Mouse (Mus musculus) T-helper 17 cell (primary cell): ENCODE measurements around the gene Cuzd1.

Source experiments
- in situ Hi-C, 2 experiments: fragments of 300-600 bp; cut with MboI, MseI; formaldehyde crosslinking; loops; 1 replicate in 1 of 2; 2 replicates in 1 of 2; pipeline ENCODE4 v1.15.1; 2025; ENCODE audit warnings: high pct_unique_total_duplicates in 2 of 2

The Cuzd1 gene

GRCm38 (mm10) chr7:131322192-131322591 lies at the start of gene Cuzd1:
Gene Cuzd1, minus strand, starts transcription at chr7:131322292.
- in situ Hi-C loops = no loop called here

DNA sequence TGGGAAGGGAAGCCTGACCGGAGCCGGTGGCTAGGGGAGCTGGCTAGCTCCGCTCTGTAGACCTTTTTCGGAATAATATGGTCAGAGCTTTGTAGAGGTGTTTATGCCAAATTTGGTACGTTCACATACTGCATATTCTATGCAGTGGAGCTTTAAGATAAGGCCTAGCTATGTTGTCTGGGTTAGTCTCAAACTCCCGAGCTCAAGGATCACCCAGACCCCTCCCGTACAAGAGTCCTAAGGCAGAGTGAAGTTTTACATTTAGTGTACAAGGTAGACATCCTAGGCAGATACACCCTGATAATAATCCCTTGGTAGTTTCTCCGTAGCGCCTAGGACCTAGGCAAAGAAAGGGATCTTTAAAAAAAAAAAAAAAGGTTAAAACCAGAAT lies 49.4 kb upstream of the Cuzd1 start:
- in situ Hi-C loops = loop anchor here (5.0 to 25.0 kb wide), 2 partner anchors 41 to 834 kb away; partner anchors contain the start of genes Acadsb (in 1 of the 2) and Ikzf5 (in 1 of the 2)

GRCm38 (mm10) chr7:131370648-131371469 lies 48.8 kb upstream of the Cuzd1 start, which contains the start of gene Pstk:
Gene Pstk, plus strand, starts transcription at chr7:131371141.
- in situ Hi-C loops = loop anchor here (5.0 to 25.0 kb wide), 2 partner anchors 41 to 834 kb away; partner anchors contain the start of genes Acadsb (in 1 of the 2) and Ikzf5 (in 1 of the 2)

DNA sequence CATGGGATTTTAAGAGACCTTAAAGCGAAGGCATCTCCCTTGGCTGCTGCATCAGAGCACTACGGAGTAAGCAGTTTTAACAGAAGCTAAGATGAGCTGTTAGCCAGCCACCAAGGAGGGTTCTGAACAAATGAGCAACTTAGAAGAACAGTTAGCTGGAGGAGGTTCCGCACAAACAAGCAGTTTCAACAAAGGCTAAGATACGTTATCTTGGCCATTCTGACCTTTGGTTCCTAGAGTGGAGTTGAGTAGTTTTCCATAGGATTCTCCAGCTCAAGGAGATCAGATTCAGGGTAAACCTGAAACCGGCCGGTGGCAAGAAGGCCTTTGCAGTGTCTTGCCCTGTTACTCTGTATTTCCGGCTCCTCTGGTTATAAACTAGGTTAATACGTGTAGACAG lies 42.0 kb upstream of the Cuzd1 start:
- in situ Hi-C loops = loop anchor here (5.0 to 25.0 kb wide), 3 partner anchors 43 to 827 kb away; no protein-coding TSS in a partner anchor

GRCm38 (mm10) chr7:131362615-131363300 lies 40.7 kb upstream of the Cuzd1 start, which contains the start of gene 2310057M21Rik:
Gene 2310057M21Rik, minus strand, starts transcription at chr7:131362759.
- in situ Hi-C loops = loop anchor here (5.0 to 25.0 kb wide), 3 partner anchors 45 to 825 kb away; no protein-coding TSS in a partner anchor

GRCm38 (mm10) chr7:131362269-131362614 lies 40.1 kb upstream of the Cuzd1 start:
- in situ Hi-C loops = loop anchor here (5.0 to 25.0 kb wide), 3 partner anchors 45 to 825 kb away; no protein-coding TSS in a partner anchor

- in situ Hi-C loops = loop anchor here (25.0 kb wide), 1 partner anchor 819 kb away; no protein-coding TSS in a partner anchor
Observed at GRCm38 (mm10) chr7:131356105-131356504, 34.0 kb upstream of the Cuzd1 start.

- in situ Hi-C loops = no loop called here
Observed at GRCm38 (mm10) chr7:131345856-131346541, 23.9 kb upstream of the Cuzd1 start.

GRCm38 (mm10) chr7:131337502-131338068 lies 15.5 kb upstream of the Cuzd1 start:
- in situ Hi-C loops = no loop called here

DNA sequence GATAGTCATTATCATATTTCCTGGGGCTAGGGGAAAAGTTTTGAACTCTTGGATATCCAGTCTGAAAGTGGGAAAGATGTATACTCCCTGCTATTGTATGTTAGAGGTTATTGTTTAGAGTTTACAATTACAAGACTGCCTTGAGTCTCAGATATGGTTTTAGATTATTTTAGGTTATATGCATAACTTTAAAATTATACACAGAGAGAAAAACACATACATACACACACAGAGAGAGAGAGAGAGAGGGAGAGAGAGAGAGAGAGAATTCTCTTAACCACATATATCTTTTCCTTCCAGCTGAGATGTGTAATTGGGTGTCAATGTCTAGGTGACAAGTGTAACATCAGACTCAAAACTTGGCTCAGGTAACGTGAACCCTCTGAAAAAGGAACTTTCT lies 11.5 kb upstream of the Cuzd1 start, which contains the start of gene Fam24a:
Gene Fam24a (plus strand): TSS at position 301 of the 400 bp plus-strand sequence.
- in situ Hi-C loops = no loop called here

DNA sequence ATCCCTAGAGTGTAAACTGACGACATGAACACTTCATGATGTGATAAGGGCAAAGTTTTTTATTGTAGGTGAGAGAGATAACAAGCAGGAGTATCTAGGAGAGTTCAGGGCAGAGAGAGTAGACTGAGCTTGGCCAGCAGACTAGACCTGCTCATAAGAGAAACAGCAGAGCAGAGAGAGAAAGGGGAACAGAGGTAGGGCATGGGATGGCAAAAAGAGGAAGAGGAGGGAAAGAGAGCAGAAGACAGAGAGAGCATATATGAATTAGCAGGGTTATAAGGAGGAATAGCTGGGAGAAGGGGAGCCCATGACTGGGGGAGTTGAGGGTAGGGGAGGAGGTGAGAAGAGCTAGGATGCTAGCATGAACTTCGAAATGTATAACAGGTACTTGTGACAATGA lies 9.6 kb upstream of the Cuzd1 start:
- in situ Hi-C loops = no loop called here

- in situ Hi-C loops = no loop called here
Observed at GRCm38 (mm10) chr7:131329416-131329815, 7.3 kb upstream of the Cuzd1 start, which contains the start of gene Fam24b. Gene Fam24b, minus strand, starts transcription at chr7:131329516.

DNA sequence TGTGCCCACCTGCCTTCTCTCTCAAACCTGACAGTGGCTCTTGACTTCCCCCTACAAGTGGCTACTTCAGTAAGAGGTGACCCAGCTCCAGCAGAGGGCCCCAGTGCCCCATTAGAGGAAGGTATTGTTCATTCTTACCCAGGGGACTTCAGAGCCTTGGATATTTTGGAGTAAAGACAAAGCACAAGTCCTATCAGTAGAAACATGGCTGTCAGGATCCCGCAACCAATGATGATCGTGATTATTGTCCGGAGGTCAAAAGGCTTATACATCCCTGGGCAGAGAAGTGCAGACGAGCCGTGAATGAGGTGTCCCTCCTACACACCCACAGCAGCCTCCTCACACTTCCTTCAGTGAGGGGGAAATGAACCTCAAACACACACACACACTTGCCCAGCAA lies 5.0 kb upstream of the Cuzd1 start:
- in situ Hi-C loops = no loop called here

DNA sequence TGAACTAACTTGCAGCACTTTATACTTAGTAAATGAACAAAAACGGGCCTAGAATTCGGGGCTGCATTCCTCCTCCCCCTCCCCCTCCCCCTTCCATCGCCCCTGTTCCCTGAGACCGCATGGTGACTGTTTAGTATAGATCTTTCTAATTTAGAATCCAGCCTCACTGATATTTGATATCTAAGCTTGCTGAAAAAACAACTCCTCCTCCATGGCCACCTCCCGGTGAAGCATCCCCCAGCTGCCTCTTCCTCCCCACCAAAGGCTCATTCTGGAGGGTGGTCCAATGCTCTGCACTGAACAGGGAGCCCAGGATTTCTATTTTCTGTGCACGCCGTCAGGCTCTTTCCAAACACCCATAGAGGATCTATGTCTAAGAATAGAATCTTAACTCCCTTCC lies 3.8 kb downstream of the Cuzd1 start:
- in situ Hi-C loops = no loop called here

GRCm38 (mm10) chr7:131317587-131317986 lies 4.5 kb downstream of the Cuzd1 start:
- in situ Hi-C loops = no loop called here

DNA sequence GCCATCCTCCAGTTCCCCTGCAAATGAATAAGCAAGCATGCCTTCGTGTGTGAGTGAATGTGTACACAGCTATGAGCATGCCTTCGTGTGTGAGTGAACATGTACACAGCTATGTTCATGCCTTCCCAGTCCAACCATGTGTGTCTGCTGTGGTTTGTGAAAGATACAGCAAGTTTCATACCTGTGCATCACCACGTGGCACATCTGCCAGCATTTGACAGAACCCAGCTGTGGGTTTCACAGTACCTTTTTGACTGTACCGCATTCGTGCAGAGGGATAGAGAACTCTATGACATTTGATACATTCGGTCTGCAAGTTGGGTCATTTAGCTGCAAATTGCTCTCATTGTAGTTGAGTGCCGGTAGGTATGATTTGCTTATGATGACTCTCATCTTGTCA lies 7.6 kb downstream of the Cuzd1 start:
- in situ Hi-C loops = no loop called here

DNA sequence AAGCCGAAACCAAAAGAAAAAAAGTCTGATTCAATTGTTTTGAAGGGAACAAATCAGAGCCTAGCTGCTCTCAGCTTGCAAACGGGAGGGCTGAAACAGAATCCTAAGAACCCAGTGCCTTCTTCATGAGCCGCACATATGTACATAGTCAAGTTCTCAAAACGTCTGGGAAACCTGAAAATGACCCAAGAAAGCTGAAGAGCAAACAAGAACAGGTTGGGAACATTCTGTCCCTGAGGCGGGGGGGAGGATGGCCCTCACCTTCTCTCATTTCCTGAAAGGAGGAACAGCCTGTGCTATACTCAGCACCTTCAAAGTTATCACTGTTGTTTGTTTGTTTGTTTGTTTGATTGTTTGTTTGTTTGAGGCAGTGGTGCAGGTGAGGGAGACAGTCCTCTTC lies 15.4 kb downstream of the Cuzd1 start:
- in situ Hi-C loops = no loop called here

- in situ Hi-C loops = no loop called here
Observed at GRCm38 (mm10) chr7:131303340-131303739, 18.8 kb downstream of the Cuzd1 start.

GRCm38 (mm10) chr7:131297151-131297550 lies 24.9 kb downstream of the Cuzd1 start:
- in situ Hi-C loops = loop anchor here in 1 of 2 experiments (10.0 kb wide), 1 partner anchor 808 kb away; no protein-coding TSS in a partner anchor

DNA sequence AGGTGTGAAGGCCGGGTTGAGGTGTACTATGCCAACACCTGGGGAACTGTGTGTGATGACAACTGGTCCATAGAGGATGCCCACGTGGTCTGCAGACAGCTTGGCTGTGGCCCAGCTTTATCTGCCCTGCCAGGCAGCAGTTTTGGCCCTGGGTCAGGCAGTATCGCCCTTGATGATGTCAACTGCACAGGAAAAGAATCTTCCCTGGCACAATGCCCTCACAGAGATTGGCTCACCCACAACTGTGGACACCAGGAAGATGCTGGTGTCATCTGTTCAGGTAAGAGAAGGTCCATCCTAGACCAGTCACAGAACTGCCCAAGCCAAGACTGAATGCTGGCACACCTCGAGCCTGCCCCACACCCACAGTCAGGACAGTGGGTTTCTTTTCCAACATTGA lies 56.2 kb downstream of the Cuzd1 start:
- in situ Hi-C loops = no loop called here

- in situ Hi-C loops = no loop called here
Observed at GRCm38 (mm10) chr7:131264251-131264650, 57.8 kb downstream of the Cuzd1 start.
